Mouse (Mus musculus) embryonic facial prominence, embryonic 10.5 days (tissue): ENCODE results near the gene Sf3b4. TPM values are rescaled to one million over a fixed set of nuclear protein-coding genes. Genes with fewer than 3 reads are reported as not detected.

ENCODE experiments used
- DNase-seq: peaks from one replicate; pipeline ENCODE4 v3.0.0-alpha.2; 2017; ENCODE audit warnings: low spot score
- H3K27ac ChIP-seq: fragments of 300-500 bp; sonication (generic); replicated peaks from 2 replicates; pipeline ENCODE4 v1.5.1; 2016; ENCODE audit warnings: mild to moderate bottlenecking
- H3K27me3 ChIP-seq: fragments of 300-500 bp; sonication (generic); replicated peaks from 2 replicates; pipeline ENCODE4 v1.6.1; 2016; ENCODE audit warnings: low read depth, mild to moderate bottlenecking; ENCODE audit not compliant: poor library complexity, severe bottlenecking
- H3K36me3 ChIP-seq: fragments of 300-500 bp; sonication (generic); replicated peaks from 2 replicates; pipeline ENCODE4 v1.6.1; 2016; ENCODE audit warnings: mild to moderate bottlenecking, moderate library complexity
- H3K4me1 ChIP-seq: fragments of 300-500 bp; sonication (generic); 2 replicates; pipeline ENCODE4 v1.6.1; 2016
- H3K4me3 ChIP-seq: fragments of 300-500 bp; sonication (generic); 2 replicates; pipeline ENCODE4 v1.5.1; 2016; ENCODE audit warnings: mild to moderate bottlenecking, moderate library complexity
- H3K9me3 ChIP-seq: fragments of 300-500 bp; sonication (generic); 2 replicates; pipeline ENCODE4 v1.6.1; 2016; ENCODE audit warnings: mild to moderate bottlenecking
- WGBS: fragments of 180-500 bp; shearing (Covaris S2); methylation state at CpG from one replicate; pipeline ENCODE4 v1.1.7; 2016; 5-methylcytosine and 5-hydroxymethylcytosine counted together
- polyA plus RNA-seq: library from polyadenylated mRNA; unstranded; fragments of >200 nt; fragmentation: Nextera tagmentation; extraction: Ambion mirVana; gene quantifications from 2 replicates; pipeline ENCODE4 v1.2.1, GENCODE M21; 2016

Sf3b4 gene
- 299 and 302 TPM in 2 replicates for polyA plus RNA-seq

- H3K4me1 ChIP-seq = peaks cover 46% of the 10 kb centered on the region
- peak within 1 kb of the TSS; percentile 92 for H3K4me3 ChIP-seq
- DNase-seq = peak; percentile 97
- H3K27ac ChIP-seq = peak within 1 kb of the TSS; percentile 96
- under 1% methylated on average over 58 of the region's 58 CpGs for WGBS
- H3K27me3 ChIP-seq = no peaks in the 10 kb centered on the region
- H3K9me3 ChIP-seq = no peaks in the 10 kb centered on the region
- H3K36me3 ChIP-seq = peaks cover 63% of the 10 kb centered on the region
These were observed at the start of gene Sf3b4 for GRCm38 (mm10) chr3:96172197-96173178. Sf3b4 (plus strand) TSS chr3:96172332.

- no peak for DNase-seq
- Histone ChIP-seq H3K9me3 (no peaks in the 10 kb centered on the region), H3K4me1 (no peaks in the 10 kb centered on the region), H3K4me3 (no peak overlapping the region), H3K27me3 (no peaks in the 10 kb centered on the region), H3K36me3 (no peaks in the 10 kb centered on the region), H3K27ac (no peak overlapping the region)
- 94% methylated on average over 5 of the region's 5 CpGs for WGBS
These were observed 47.9 kb upstream of the Sf3b4 start for GRCm38 (mm10) chr3:96124235-96124634.

GRCm38 (mm10) chr3:96128128-96128527, 44.0 kb upstream of the Sf3b4 start:
- Histone ChIP-seq H3K27me3 (no peaks in the 10 kb centered on the region), H3K4me3 (no peak overlapping the region), H3K9me3 (no peaks in the 10 kb centered on the region), H3K4me1 (peaks cover 9% of the 10 kb centered on the region), H3K36me3 (no peaks in the 10 kb centered on the region), H3K27ac (no peak overlapping the region)
- DNase-seq = no peak

GRCm38 (mm10) chr3:96132478-96132877, 39.7 kb upstream of the Sf3b4 start:
- H3K27ac ChIP-seq = no peak overlapping the region
- H3K36me3 ChIP-seq = peaks cover 9% of the 10 kb centered on the region
- peaks cover 16% of the 10 kb centered on the region for H3K4me1 ChIP-seq
- 86% methylated on average over 3 of the region's 3 CpGs for WGBS
- H3K27me3 ChIP-seq = no peaks in the 10 kb centered on the region
- no peak overlapping the region for H3K4me3 ChIP-seq
- no peaks in the 10 kb centered on the region for H3K9me3 ChIP-seq
- DNase-seq = no peak

- Histone ChIP-seq H3K27me3 (no peaks in the 10 kb centered on the region), H3K9me3 (no peaks in the 10 kb centered on the region), H3K27ac (no peak overlapping the region), H3K4me3 (no peak overlapping the region), H3K4me1 (peaks cover 16% of the 10 kb centered on the region), H3K36me3 (peaks cover 18% of the 10 kb centered on the region)
- 56% methylated on average over 11 of the region's 11 CpGs for whole genome bisulfite sequencing
- no peak for DNase-seq
These were observed 38.7 kb upstream of the Sf3b4 start for GRCm38 (mm10) chr3:96133327-96133905.

GRCm38 (mm10) chr3:96135011-96135410, 37.1 kb upstream of the Sf3b4 start:
- 82% methylated on average over 3 of the region's 3 CpGs for WGBS
- Histone ChIP-seq H3K9me3 (no peaks in the 10 kb centered on the region), H3K36me3 (peaks cover 24% of the 10 kb centered on the region), H3K4me1 (peaks cover 16% of the 10 kb centered on the region), H3K27ac (no peak overlapping the region), H3K27me3 (no peaks in the 10 kb centered on the region), H3K4me3 (no peak overlapping the region)
- DNase-seq = no peak

- 29% methylated on average over 5 of the region's 5 CpGs for WGBS
These were observed 24.2 kb upstream of the Sf3b4 start for GRCm38 (mm10) chr3:96147950-96148349.

GRCm38 (mm10) chr3:96151836-96152235, 20.3 kb upstream of the Sf3b4 start:
- no peak for DNase-seq
- no peaks in the 10 kb centered on the region for H3K9me3 ChIP-seq
- WGBS = 89% methylated on average over 7 of the region's 7 CpGs
- no peaks in the 10 kb centered on the region for H3K27me3 ChIP-seq
- H3K4me3 ChIP-seq = no peak overlapping the region
- no peak overlapping the region for H3K27ac ChIP-seq
- no peaks in the 10 kb centered on the region for H3K4me1 ChIP-seq
- H3K36me3 ChIP-seq = peaks cover 62% of the 10 kb centered on the region

More at GRCm38 (mm10) chr3:96147950-96148349, 24.2 kb upstream of the Sf3b4 start:
- Histone ChIP-seq H3K9me3 (no peaks in the 10 kb centered on the region), H3K27me3 (no peaks in the 10 kb centered on the region), H3K27ac (no peak overlapping the region), H3K36me3 (peaks cover 61% of the 10 kb centered on the region), H3K4me3 (no peak overlapping the region), H3K4me1 (no peaks in the 10 kb centered on the region)
- no peak for DNase-seq

- Histone ChIP-seq H3K4me3 (no peak overlapping the region), H3K36me3 (peaks cover 59% of the 10 kb centered on the region), H3K27ac (no peak overlapping the region), H3K27me3 (no peaks in the 10 kb centered on the region), H3K9me3 (no peaks in the 10 kb centered on the region), H3K4me1 (no peaks in the 10 kb centered on the region)
- WGBS = 95% methylated on average over 5 of the region's 5 CpGs
- DNase-seq = no peak
These were observed 19.5 kb upstream of the Sf3b4 start for GRCm38 (mm10) chr3:96152611-96153010.

GRCm38 (mm10) chr3:96155501-96155900, 16.6 kb upstream of the Sf3b4 start:
- Histone ChIP-seq H3K9me3 (no peaks in the 10 kb centered on the region), H3K27ac (no peak overlapping the region), H3K27me3 (no peaks in the 10 kb centered on the region), H3K4me3 (no peak overlapping the region), H3K4me1 (peaks cover 8% of the 10 kb centered on the region), H3K36me3 (peaks cover 56% of the 10 kb centered on the region)
- DNase-seq = no peak
- WGBS = 83% methylated on average over 8 of the region's 8 CpGs

- H3K36me3 ChIP-seq = peaks cover 13% of the 10 kb centered on the region
- no peak overlapping the region for H3K4me3 ChIP-seq
- no peak for DNase-seq
- no peak overlapping the region for H3K27ac ChIP-seq
- peaks cover 32% of the 10 kb centered on the region for H3K4me1 ChIP-seq
- H3K9me3 ChIP-seq = no peaks in the 10 kb centered on the region
- H3K27me3 ChIP-seq = peaks cover 5% of the 10 kb centered on the region; the same call in 1 of the 2 replicates
- WGBS = 84% methylated on average over 4 of the region's 4 CpGs
These were observed 12.3 kb upstream of the Sf3b4 start for GRCm38 (mm10) chr3:96159820-96160219.

GRCm38 (mm10) chr3:96160222-96160802, 11.8 kb upstream of the Sf3b4 start:
- 59% methylated on average over 4 of the region's 4 CpGs for WGBS
- Histone ChIP-seq H3K4me1 (peaks cover 32% of the 10 kb centered on the region), H3K27ac (peak overlapping the region; percentile 83), H3K27me3 (peaks cover 5% of the 10 kb centered on the region; the same call in 1 of the 2 replicates), H3K9me3 (no peaks in the 10 kb centered on the region), H3K4me3 (peak overlapping the region; percentile 64), H3K36me3 (peaks cover 8% of the 10 kb centered on the region)
- no peak for DNase-seq
